Mouse (Mus musculus) intestine, embryonic 16.5 days (tissue): ENCODE results near the gene Topors. TPM values are rescaled to one million over a fixed set of nuclear protein-coding genes. Genes with fewer than 3 reads are reported as not detected.
A peak's percentile ranks its signal among the peaks of the same experiment; 100 is the strongest.
"Not testable (repeated sequence)": the region's sequence is repeated elsewhere in the genome, so short reads cannot be mapped to it uniquely, and the experiment has no call there.

ENCODE experiments used
- ATAC-seq: fragments of 200-750 bp; cut with Nextera tagmentation; 2 replicates; pipeline ENCODE4 v1.8.0; 2017; ENCODE audit warnings: moderate TSS enrichment, moderate library complexity
- H3K27ac ChIP-seq: fragments of 300-500 bp; sonication (generic); 2 replicates; pipeline ENCODE4 v1.5.1; 2014; ENCODE audit warnings: mild to moderate bottlenecking, low read length
- H3K27me3 ChIP-seq: fragments of 300-500 bp; sonication (generic); replicated peaks from 2 replicates; pipeline ENCODE4 v1.6.1; 2014; ENCODE audit warnings: low read length, control low read depth, mixed read lengths; ENCODE audit not compliant: control insufficient read depth, insufficient read depth
- H3K36me3 ChIP-seq: fragments of 300-500 bp; sonication (generic); 2 replicates; pipeline ENCODE4 v1.6.1; 2014; ENCODE audit warnings: low read length, control low read depth; ENCODE audit not compliant: control insufficient read depth, insufficient read depth
- H3K4me1 ChIP-seq: fragments of 300-500 bp; sonication (generic); 2 replicates; pipeline ENCODE4 v1.6.1; 2014; ENCODE audit warnings: low read length, control low read depth, mixed read lengths; ENCODE audit not compliant: control insufficient read depth, insufficient read depth
- H3K4me2 ChIP-seq: fragments of 300-500 bp; sonication (generic); 2 replicates; pipeline ENCODE4 v1.6.1; 2014; ENCODE audit warnings: low read depth, low read length, control low read depth
- H3K4me3 ChIP-seq: fragments of 300-500 bp; sonication (generic); 2 replicates; pipeline ENCODE4 v1.5.1; 2014; ENCODE audit warnings: mild to moderate bottlenecking, low read length
- H3K9ac ChIP-seq: fragments of 300-500 bp; sonication (generic); 2 replicates; pipeline ENCODE4 v1.6.1; 2014; ENCODE audit warnings: low read depth, low read length
- H3K9me3 ChIP-seq: fragments of 300-500 bp; sonication (generic); 2 replicates; pipeline ENCODE4 v1.6.1; 2016; ENCODE audit warnings: low read length, control low read depth; ENCODE audit not compliant: control insufficient read depth
- WGBS: fragments of 180-500 bp; shearing (Covaris S2); extraction: QIAGEN DNeasy Blood & Tissue Kit; methylation state at CpG from one replicate; pipeline ENCODE4 v1.1.7; 2014; 5-methylcytosine and 5-hydroxymethylcytosine counted together
- polyA plus RNA-seq: library from polyadenylated mRNA; unstranded; fragments of >200 nt; fragmentation: Nextera tagmentation; extraction: Ambion mirVana; gene quantifications from 2 replicates; pipeline ENCODE4 v1.2.1, GENCODE M21; 2015

The Topors gene
- polyA plus RNA-seq, 1 experiment from 2014 or later: 30.4 TPM

DNA sequence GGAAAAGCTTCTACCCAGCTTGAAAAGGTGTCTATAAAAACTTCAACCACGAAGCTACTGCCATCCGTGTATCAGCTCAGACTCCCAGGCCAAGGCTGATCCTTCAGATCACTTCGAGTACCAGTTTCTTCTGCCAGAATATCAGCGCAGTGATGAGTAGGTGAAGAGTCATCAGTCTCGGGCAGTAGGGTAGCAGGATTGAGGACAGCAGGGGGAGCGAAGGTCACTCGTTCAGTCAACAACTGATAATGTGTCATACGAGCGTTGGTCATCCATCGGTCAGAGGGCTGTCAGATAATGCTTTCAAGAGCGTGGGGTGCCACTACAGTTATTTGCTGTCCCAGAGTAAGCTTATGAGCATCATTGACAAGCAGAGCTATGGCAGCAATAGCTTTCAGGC lies 21.9 kb upstream of the Topors start:
- not testable (repeated sequence) for H3K4me2 ChIP-seq, H3K4me3 ChIP-seq, H3K27ac ChIP-seq, H3K4me1 ChIP-seq, H3K9me3 ChIP-seq, H3K36me3 ChIP-seq, ATAC-seq, H3K9ac ChIP-seq, H3K27me3 ChIP-seq
- WGBS: 95% methylated on average over 11 of the region's 11 CpGs

DNA sequence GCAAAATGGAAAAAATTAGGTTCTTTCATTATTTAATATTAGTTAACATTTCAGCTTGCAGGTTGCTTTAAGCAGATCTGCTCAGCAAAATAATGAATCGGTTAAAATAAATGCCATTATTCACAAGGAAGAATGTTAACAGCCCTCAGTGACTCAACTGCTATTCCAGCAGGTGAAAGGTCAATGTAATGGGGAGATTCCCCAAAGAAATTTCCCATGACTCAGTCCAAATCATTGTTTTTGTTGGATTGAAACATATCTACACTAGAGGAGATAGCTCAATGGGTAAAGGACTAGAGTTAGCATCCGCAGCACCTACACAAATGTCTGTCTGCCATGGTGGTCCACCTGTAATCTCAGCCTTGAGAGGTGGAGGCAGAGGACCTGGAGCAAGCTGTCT lies 19.4 kb upstream of the Topors start:
- Histone ChIP-seq H3K4me2 (no peak overlapping the region), H3K9ac (no peak overlapping the region), H3K4me3 (no peak overlapping the region), H3K9me3 (no peaks in the 10 kb centered on the region), H3K36me3 (no peaks in the 10 kb centered on the region), H3K4me1 (no peaks in the 10 kb centered on the region), H3K27ac (no peak overlapping the region), H3K27me3 (no peaks in the 10 kb centered on the region)
- 84% methylated on average over 2 of the region's 2 CpGs for WGBS
- no peak for ATAC-seq

DNA sequence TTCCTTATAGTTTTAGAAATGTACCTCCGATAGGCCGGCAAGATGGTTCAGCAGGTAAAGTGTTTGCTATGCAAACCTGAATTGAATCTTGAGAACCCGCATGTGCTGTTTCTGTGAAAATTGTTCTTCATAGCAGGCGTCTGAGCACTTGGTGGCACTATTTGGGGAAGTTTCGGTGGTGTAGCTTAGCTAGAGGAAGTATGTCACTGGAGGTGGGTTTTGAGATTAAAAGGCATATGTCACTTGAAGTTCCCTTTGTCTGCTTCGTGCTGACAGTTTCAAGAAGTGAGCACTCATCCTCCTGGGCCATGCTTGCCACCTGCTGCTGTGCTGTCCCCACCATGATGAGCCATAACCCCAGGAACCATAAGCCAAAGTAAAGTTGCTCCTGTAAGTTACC lies 17.8 kb upstream of the Topors start:
- no peaks in the 10 kb centered on the region for H3K27me3 ChIP-seq
- H3K4me1 ChIP-seq: no peaks in the 10 kb centered on the region
- H3K27ac ChIP-seq: no peak overlapping the region
- WGBS: 83% methylated on average over 6 of the region's 6 CpGs
- H3K9ac ChIP-seq: no peak overlapping the region
- H3K4me2 ChIP-seq: no peak overlapping the region
- no peaks in the 10 kb centered on the region for H3K36me3 ChIP-seq
- H3K4me3 ChIP-seq: no peak overlapping the region
- no peak for ATAC-seq
- no peaks in the 10 kb centered on the region for H3K9me3 ChIP-seq

DNA sequence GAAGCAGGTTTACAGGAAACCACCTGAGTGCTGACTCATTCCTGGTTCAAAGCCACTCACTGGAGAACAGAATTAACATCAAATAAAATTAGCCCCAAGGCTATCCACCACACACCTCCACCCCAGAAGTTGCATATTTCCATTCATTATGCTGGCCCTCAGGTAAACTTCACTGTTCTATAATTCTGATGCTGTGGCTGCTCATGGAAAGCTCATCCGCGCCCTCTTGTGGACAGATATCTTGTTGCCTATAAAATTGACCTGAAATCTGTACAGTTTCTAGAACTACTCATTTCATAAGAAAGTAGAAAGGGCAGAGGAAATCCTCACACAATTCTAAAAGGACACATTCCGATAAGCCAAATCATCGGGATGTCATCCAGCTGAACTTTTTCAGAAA lies 15.9 kb upstream of the Topors start:
- Histone ChIP-seq H3K9me3 (no peaks in the 10 kb centered on the region), H3K27me3 (no peaks in the 10 kb centered on the region), H3K27ac (no peak overlapping the region), H3K4me2 (no peak overlapping the region), H3K9ac (no peak overlapping the region), H3K4me3 (no peak overlapping the region), H3K4me1 (no peaks in the 10 kb centered on the region), H3K36me3 (no peaks in the 10 kb centered on the region)
- WGBS: 21% methylated on average over 4 of the region's 4 CpGs
- ATAC-seq: no peak

DNA sequence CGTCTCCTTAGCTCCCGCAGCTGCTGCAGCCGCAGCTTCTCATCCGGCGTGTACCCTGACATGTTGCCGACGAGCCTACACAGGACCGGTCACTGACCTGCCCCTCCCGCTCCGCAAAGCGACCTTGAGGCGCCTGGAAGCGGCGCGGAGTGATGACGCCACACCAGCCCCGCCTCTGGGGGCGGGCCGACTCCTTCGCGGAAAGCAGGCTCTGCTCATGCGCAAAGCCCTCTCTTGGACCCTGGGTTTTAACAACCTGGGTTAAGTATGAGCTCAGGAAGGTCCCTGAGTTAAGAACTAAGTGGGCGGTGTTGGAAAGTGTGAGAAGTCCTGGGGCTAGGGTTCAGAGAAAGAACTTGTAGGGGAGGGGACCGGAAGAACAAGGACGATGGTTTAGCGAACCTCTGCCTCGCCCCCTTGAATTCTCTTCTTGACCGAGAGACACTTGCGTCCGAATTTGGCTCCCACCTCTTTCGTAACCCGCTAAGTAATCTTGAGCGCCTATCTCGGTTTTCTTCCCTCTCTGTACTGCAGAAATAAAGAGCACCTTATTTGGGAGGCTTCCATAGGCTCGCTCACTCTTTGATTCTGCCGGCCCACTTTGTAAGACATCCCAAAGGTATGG lies 9.7 kb upstream of the Topors start, which contains the start of gene Ndufb6:
Ndufb6 (minus strand) TSS at position 146 of the 625 bp plus-strand sequence.
- Histone ChIP-seq H3K27ac (peak within 1 kb of the TSS; percentile 92), H3K4me2 (peak within 1 kb of the TSS; percentile 81), H3K4me3 (peak within 1 kb of the TSS; percentile 93), H3K36me3 (no peaks in the 10 kb centered on the region), H3K9ac (peak within 1 kb of the TSS; percentile 93), H3K4me1 (peaks cover 10% of the 10 kb centered on the region), H3K27me3 (no peaks in the 10 kb centered on the region), H3K9me3 (no peaks in the 10 kb centered on the region)
- WGBS: under 1% methylated on average over 35 of the region's 36 CpGs
- ATAC-seq: peak; percentile 97

DNA sequence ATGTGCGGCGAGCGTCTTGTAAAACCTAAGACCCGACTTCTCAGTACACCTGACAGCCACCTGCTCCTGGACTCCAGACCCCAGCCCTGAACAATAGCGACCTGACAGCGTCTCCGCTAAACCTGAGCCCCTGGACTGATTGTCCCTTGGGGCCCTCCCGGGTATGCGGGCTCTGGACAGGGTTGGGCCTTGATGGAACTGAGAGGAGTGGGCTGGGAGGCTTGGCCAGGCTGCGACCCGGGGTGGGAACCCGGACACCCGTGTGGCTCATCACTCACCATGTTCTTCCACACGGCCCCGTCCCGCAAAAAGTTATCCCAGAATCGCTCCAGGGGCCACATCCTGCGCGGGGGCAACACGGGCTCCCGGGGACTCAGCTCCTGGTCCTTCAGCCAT lies 9.2 kb upstream of the Topors start:
- peak; percentile 78 for ATAC-seq
- under 1% methylated on average over 21 of the region's 21 CpGs for WGBS
- peak overlapping the region; percentile 81 for H3K4me2 ChIP-seq
- peaks cover 10% of the 10 kb centered on the region for H3K4me1 ChIP-seq
- H3K9ac ChIP-seq: peak overlapping the region; percentile 93
- no peaks in the 10 kb centered on the region for H3K36me3 ChIP-seq
- no peaks in the 10 kb centered on the region for H3K9me3 ChIP-seq
- H3K27me3 ChIP-seq: no peaks in the 10 kb centered on the region
- peak overlapping the region; percentile 75 for H3K27ac ChIP-seq
- peak overlapping the region; percentile 93 for H3K4me3 ChIP-seq

DNA sequence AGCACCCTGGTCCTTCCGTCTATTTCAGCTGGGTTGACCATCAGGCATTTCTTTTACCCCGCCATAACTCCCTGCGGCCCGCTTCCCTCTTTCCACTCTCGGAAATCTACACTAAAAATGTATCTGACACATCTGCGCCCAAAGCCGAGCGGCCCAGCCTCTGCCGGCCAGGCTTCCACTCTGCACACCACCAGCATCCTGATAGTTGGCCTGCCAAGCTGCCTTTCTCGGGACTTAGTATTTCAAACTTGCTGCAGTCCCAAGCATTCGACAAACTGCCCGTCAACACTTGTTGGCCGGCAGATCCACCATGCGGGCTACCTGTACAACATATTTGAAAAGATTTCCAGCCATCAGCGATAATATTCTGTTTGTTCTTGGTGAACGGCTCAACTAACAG lies 815 bp downstream of the Topors start:
- Histone ChIP-seq H3K4me1 (peaks cover 18% of the 10 kb centered on the region), H3K36me3 (no peaks in the 10 kb centered on the region), H3K4me2 (peak overlapping the region; percentile 88), H3K9me3 (no peaks in the 10 kb centered on the region), H3K27ac (peak overlapping the region; percentile 100), H3K4me3 (peak overlapping the region; percentile 83), H3K27me3 (no peaks in the 10 kb centered on the region), H3K9ac (peak overlapping the region; percentile 94)
- under 1% methylated on average over 16 of the region's 16 CpGs for WGBS
- peak; percentile 9 for ATAC-seq

DNA sequence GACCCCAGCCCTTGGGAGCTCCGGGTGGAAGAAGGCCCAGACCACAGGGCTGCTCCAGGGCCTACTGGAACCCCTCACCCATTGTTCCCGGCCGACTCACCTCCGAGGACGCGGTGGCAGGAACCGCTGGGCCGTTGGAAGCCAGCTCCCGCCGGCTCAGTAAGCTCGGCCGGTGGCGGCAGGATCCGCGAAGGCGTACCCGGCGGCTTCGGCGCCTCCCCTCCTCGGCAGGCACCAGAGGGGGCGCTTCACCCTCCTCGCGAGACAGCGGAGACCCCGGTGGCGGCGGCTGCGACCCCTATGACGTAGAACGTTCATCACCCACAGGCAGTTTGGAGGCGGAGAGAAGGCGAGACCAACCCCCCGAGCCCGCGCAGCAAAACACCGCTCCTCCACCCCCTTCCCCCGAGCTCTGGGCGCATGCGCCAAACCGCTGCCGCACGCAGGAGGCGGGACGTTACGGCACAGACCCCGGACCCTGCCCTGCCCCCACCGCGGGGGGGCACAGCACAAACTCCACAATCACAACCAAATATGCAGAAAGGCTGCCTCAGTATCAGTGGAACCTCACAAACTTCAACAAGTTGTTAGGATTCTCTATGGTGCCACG lies 1.3 kb downstream of the Topors start:
- peak overlapping the region; percentile 94 for H3K9ac ChIP-seq
- H3K4me2 ChIP-seq: peak overlapping the region; percentile 88
- peaks cover 18% of the 10 kb centered on the region for H3K4me1 ChIP-seq
- H3K4me3 ChIP-seq: peak overlapping the region; percentile 83
- H3K27me3 ChIP-seq: no peaks in the 10 kb centered on the region
- peak; percentile 71 for ATAC-seq
- under 1% methylated on average over 50 of the region's 50 CpGs for WGBS
- H3K9me3 ChIP-seq: no peaks in the 10 kb centered on the region
- H3K36me3 ChIP-seq: no peaks in the 10 kb centered on the region
- H3K27ac ChIP-seq: peak overlapping the region; percentile 100

DNA sequence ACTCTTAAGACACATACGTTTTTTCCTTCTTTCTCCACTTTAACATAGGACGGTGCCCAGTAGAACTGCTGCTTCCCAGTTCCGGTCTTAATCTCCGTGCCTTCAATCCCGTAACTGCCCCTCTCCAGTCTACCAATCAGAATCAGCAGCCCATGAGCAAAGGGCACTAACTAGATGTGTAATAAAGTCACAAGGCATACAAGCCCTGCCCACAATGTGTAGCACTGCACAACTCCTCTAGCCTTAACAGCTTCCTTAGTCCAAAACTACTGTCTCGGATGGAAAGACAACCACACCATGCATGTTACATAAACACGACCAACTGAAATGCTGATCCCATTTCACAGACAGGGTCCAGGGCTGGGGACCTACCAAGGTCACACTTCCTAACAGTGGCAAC lies 2.0 kb downstream of the Topors start:
- 56% methylated on average over 7 of the region's 7 CpGs for WGBS
- peak overlapping the region; percentile 94 for H3K9ac ChIP-seq
- H3K36me3 ChIP-seq: peaks cover 2% of the 10 kb centered on the region; the same call in 1 of the 2 replicates
- ATAC-seq: peak; percentile 61
- H3K4me3 ChIP-seq: peak overlapping the region; percentile 83
- H3K27ac ChIP-seq: peak overlapping the region; percentile 100
- no peaks in the 10 kb centered on the region for H3K27me3 ChIP-seq
- peak overlapping the region; percentile 88 for H3K4me2 ChIP-seq
- no peaks in the 10 kb centered on the region for H3K9me3 ChIP-seq
- peaks cover 18% of the 10 kb centered on the region for H3K4me1 ChIP-seq
